Mouse (Mus musculus): ENCODE results near the gene Itpripl1. TPM values are rescaled to one million over a fixed set of nuclear protein-coding genes. Genes with fewer than 3 reads are reported as not detected.
A peak's percentile ranks its signal among the peaks of the same experiment; 100 is the strongest.
"Not testable (repeated sequence)": the region's sequence is repeated elsewhere in the genome, so short reads cannot be mapped to it uniquely, and the experiment has no call there.

Itpripl1 gene
- 13.5 and 14.3 TPM in 2 replicates for polyA plus RNA-seq (2015; fragmentation: Nextera tagmentation; extraction: Ambion mirVana)

DNA sequence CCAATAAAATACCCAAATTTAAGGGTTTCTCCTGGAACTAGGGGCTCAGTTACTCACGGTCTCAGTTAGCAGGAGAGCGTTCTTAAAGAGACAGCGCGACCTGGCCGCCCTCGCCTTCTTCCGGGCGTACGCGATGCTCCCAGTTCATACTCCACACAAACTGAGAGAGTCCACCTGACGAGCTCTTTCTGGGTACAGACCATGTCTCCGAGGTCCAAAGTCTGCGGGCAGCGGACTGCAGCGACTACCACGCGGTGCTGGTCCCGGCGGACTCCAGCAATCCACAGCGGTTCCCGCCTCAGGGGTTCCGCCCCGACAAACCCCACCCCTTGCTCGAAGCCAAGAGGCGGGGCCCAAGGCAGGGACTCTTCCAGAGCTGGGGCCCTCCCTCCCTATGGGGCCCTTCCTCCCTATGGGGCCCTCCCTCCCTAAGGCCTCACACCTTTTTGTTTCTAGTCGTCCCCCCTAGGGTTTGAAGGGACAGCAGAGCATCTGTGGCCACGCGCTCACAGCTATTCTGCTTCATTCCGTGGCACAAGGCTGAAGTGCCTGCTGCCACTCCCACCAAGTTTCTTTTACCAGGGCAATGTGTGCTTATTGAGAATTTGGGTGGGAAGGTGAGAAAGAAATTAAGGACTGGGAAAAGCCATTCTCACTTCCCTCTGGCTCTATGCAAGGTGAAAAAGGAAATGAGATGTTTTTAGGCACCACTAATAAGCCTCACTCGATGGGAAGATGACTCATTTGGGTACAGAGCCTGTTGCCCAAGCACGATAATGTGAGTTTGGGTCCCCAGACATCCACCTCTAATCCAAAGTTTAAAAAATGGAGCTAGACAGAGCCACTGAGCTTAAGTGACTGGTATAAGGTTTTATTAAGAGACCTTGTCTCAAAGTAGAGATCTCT is at the start of gene Itpripl1:
Gene Itpripl1 (minus strand): TSS at position 285 of the 906 bp plus-strand sequence.
- Histone ChIP-seq H3K36me3 (ENCODE audit: control insufficient read depth, insufficient read depth) (peaks cover 8% of the 10 kb centered on the region), H3K4me2 (ENCODE audit: low read depth, low read length) (peak within 1 kb of the TSS; percentile 68), H3K9ac (ENCODE audit: low read length) (peak within 1 kb of the TSS; percentile 76), H3K27ac (ENCODE audit: low read length) (no peak within 1 kb of the TSS), H3K9me3 (replicated peaks; ENCODE audit: control insufficient read depth, low read length) (peaks cover 6% of the 10 kb centered on the region), H3K4me1 (ENCODE audit: control insufficient read depth, insufficient read depth, low read length) (peaks cover 8% of the 10 kb centered on the region), H3K27me3 (ENCODE audit: control insufficient read depth, insufficient read depth, low read length) (no peaks in the 10 kb centered on the region), H3K4me3 (ENCODE audit: low read length) (peak within 1 kb of the TSS; percentile 69)
- ATAC-seq (replicated peaks; ENCODE audit: extremely low read depth, insufficient read depth, low FRiP score), result peak; percentile 91
- 4% methylated on average over 31 of the region's 31 CpGs for WGBS

DNA sequence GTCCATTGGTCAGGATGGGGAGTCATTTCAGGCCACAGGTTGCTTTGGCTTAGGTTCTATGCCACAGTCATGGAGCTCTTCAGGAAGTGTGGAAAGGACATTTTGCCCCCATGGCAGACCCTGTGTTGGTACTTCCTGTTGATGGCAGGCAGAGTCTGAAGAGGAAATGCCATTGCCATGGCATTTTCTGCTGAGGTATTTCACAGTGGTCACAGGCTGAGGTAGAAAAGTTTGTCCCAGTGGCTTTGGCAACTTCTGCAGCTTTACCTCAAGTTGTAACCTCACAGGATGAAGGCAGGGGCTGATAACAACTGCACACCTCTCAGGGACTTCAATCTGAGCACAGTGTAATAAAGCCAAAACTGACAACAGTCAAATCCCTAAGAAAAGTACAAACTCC is 46.3 kb upstream of the Itpripl1 start:
- H3K27ac ChIP-seq (ENCODE audit: low read length), result no peak overlapping the region
- no peak for ATAC-seq (replicated peaks; ENCODE audit: extremely low read depth, insufficient read depth, low FRiP score)
- H3K4me2 ChIP-seq (ENCODE audit: low read depth, low read length), result no peak overlapping the region
- H3K9ac ChIP-seq (ENCODE audit: low read length), result no peak overlapping the region
- no peaks in the 10 kb centered on the region; the same call in 1 of the 2 replicates for H3K27me3 ChIP-seq (ENCODE audit: control insufficient read depth, insufficient read depth, low read length)
- no peaks in the 10 kb centered on the region for H3K9me3 ChIP-seq (replicated peaks; ENCODE audit: control insufficient read depth, low read length)
- H3K4me3 ChIP-seq (ENCODE audit: low read length), result no peak overlapping the region
- no peaks in the 10 kb centered on the region for H3K36me3 ChIP-seq (ENCODE audit: control insufficient read depth, insufficient read depth)
- H3K4me1 ChIP-seq (ENCODE audit: control insufficient read depth, insufficient read depth, low read length), result no peaks in the 10 kb centered on the region

- Histone ChIP-seq H3K9me3 (replicated peaks; ENCODE audit: control insufficient read depth, low read length) (no peaks in the 10 kb centered on the region), H3K27ac (ENCODE audit: low read length) (peak overlapping the region; percentile 90), H3K4me1 (ENCODE audit: control insufficient read depth, insufficient read depth, low read length) (no peaks in the 10 kb centered on the region), H3K36me3 (ENCODE audit: control insufficient read depth, insufficient read depth) (no peaks in the 10 kb centered on the region), H3K9ac (ENCODE audit: low read length) (peak overlapping the region; percentile 88), H3K4me3 (ENCODE audit: low read length) (peak overlapping the region; percentile 75), H3K4me2 (ENCODE audit: low read depth, low read length) (peak overlapping the region; percentile 86), H3K27me3 (ENCODE audit: control insufficient read depth, insufficient read depth, low read length) (no peaks in the 10 kb centered on the region)
- WGBS, result 3% methylated on average over 17 of the region's 17 CpGs
- peak; percentile 100 for ATAC-seq (replicated peaks; ENCODE audit: extremely low read depth, insufficient read depth, low FRiP score)
Observed at GRCm38 (mm10) chr2:127182598-127183381, 39.5 kb upstream of the Itpripl1 start.

DNA sequence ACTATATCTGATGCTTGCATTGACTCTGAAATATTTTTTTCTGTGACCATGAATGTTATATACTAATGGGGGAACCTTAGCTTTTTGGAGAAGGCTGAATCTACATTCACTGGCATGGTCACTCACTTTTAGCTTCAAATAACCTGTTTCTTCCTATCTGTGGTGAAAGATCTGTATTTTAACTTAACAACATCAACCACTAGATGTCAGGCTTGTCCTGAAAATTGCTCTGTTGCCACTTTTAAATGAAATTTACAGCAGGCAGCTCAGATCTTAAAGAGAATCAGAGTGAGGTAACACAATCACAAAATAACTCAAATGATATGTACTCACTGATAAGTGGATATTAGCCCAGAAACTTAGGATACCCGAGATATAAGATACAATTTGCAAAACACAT is 23.0 kb upstream of the Itpripl1 start:
- not testable (repeated sequence) for H3K27ac ChIP-seq (ENCODE audit: low read length); H3K9ac ChIP-seq (ENCODE audit: low read length); H3K4me2 ChIP-seq (ENCODE audit: low read depth, low read length); H3K36me3 ChIP-seq (ENCODE audit: control insufficient read depth, insufficient read depth); H3K4me1 ChIP-seq (ENCODE audit: control insufficient read depth, insufficient read depth, low read length); H3K4me3 ChIP-seq (ENCODE audit: low read length); ATAC-seq (replicated peaks; ENCODE audit: extremely low read depth, insufficient read depth, low FRiP score); H3K9me3 ChIP-seq (replicated peaks; ENCODE audit: control insufficient read depth, low read length); H3K27me3 ChIP-seq (ENCODE audit: control insufficient read depth, insufficient read depth, low read length)
- 0% methylated on average over 1 of the region's 1 CpGs for WGBS

- H3K4me2 ChIP-seq (ENCODE audit: low read depth, low read length), result no peak overlapping the region
- H3K9me3 ChIP-seq (replicated peaks; ENCODE audit: control insufficient read depth, low read length), result no peaks in the 10 kb centered on the region
- 42% methylated on average over 4 of the region's 4 CpGs for WGBS
- H3K4me1 ChIP-seq (ENCODE audit: control insufficient read depth, insufficient read depth, low read length), result no peaks in the 10 kb centered on the region
- no peaks in the 10 kb centered on the region for H3K27me3 ChIP-seq (ENCODE audit: control insufficient read depth, insufficient read depth, low read length)
- no peaks in the 10 kb centered on the region for H3K36me3 ChIP-seq (ENCODE audit: control insufficient read depth, insufficient read depth)
- no peak overlapping the region for H3K27ac ChIP-seq (ENCODE audit: low read length)
- no peak overlapping the region for H3K4me3 ChIP-seq (ENCODE audit: low read length)
- no peak for ATAC-seq (replicated peaks; ENCODE audit: extremely low read depth, insufficient read depth, low FRiP score)
- H3K9ac ChIP-seq (ENCODE audit: low read length), result no peak overlapping the region
Observed at GRCm38 (mm10) chr2:127165675-127166074, 22.4 kb upstream of the Itpripl1 start.

GRCm38 (mm10) chr2:127145699-127146098 is 2.5 kb upstream of the Itpripl1 start:
- Histone ChIP-seq H3K9ac (ENCODE audit: low read length) (no peak overlapping the region), H3K4me2 (ENCODE audit: low read depth, low read length) (no peak overlapping the region), H3K27ac (ENCODE audit: low read length) (no peak overlapping the region), H3K27me3 (ENCODE audit: control insufficient read depth, insufficient read depth, low read length) (no peaks in the 10 kb centered on the region), H3K9me3 (replicated peaks; ENCODE audit: control insufficient read depth, low read length) (peaks cover 4% of the 10 kb centered on the region; the same call in 1 of the 2 replicates), H3K36me3 (ENCODE audit: control insufficient read depth, insufficient read depth) (no peaks in the 10 kb centered on the region; the same call in 1 of the 2 replicates), H3K4me3 (ENCODE audit: low read length) (no peak overlapping the region), H3K4me1 (ENCODE audit: control insufficient read depth, insufficient read depth, low read length) (peaks cover 8% of the 10 kb centered on the region)
- 79% methylated on average over 3 of the region's 3 CpGs for WGBS
- ATAC-seq (replicated peaks; ENCODE audit: extremely low read depth, insufficient read depth, low FRiP score), result no peak

- H3K27ac ChIP-seq (ENCODE audit: low read length), result no peak overlapping the region
Observed at GRCm38 (mm10) chr2:127142577-127143157, 575 bp downstream of the Itpripl1 start.

GRCm38 (mm10) chr2:127142031-127142430 is 1.2 kb downstream of the Itpripl1 start:
- Histone ChIP-seq H3K4me3 (ENCODE audit: low read length) (peak overlapping the region; percentile 69), H3K4me2 (ENCODE audit: low read depth, low read length) (peak overlapping the region; percentile 68), H3K27me3 (ENCODE audit: control insufficient read depth, insufficient read depth, low read length) (no peaks in the 10 kb centered on the region), H3K9ac (ENCODE audit: low read length) (peak overlapping the region; percentile 76), H3K27ac (ENCODE audit: low read length) (no peak overlapping the region), H3K36me3 (ENCODE audit: control insufficient read depth, insufficient read depth) (peaks cover 8% of the 10 kb centered on the region), H3K9me3 (replicated peaks; ENCODE audit: control insufficient read depth, low read length) (peaks cover 3% of the 10 kb centered on the region), H3K4me1 (ENCODE audit: control insufficient read depth, insufficient read depth, low read length) (peaks cover 20% of the 10 kb centered on the region)
- ATAC-seq (replicated peaks; ENCODE audit: extremely low read depth, insufficient read depth, low FRiP score), result no peak
- 71% methylated on average over 10 of the region's 10 CpGs for WGBS

More at GRCm38 (mm10) chr2:127142577-127143157, 575 bp downstream of the Itpripl1 start:
- H3K4me2 ChIP-seq (ENCODE audit: low read depth, low read length), result peak overlapping the region; percentile 68
- peaks cover 14% of the 10 kb centered on the region for H3K4me1 ChIP-seq (ENCODE audit: control insufficient read depth, insufficient read depth, low read length)
- peaks cover 8% of the 10 kb centered on the region for H3K36me3 ChIP-seq (ENCODE audit: control insufficient read depth, insufficient read depth)
- no peak for ATAC-seq (replicated peaks; ENCODE audit: extremely low read depth, insufficient read depth, low FRiP score)
- peak overlapping the region; percentile 76 for H3K9ac ChIP-seq (ENCODE audit: low read length)
- H3K4me3 ChIP-seq (ENCODE audit: low read length), result peak overlapping the region; percentile 69
- H3K9me3 ChIP-seq (replicated peaks; ENCODE audit: control insufficient read depth, low read length), result peaks cover 6% of the 10 kb centered on the region
- no peaks in the 10 kb centered on the region for H3K27me3 ChIP-seq (ENCODE audit: control insufficient read depth, insufficient read depth, low read length)
- 13% methylated on average over 6 of the region's 6 CpGs for WGBS
